ENCODE assay signal across 8 mouse cellular contexts in genomic region chr5:145280371-145281143, GRCm38 (mm10). TPM values are rescaled to one million over a fixed set of nuclear protein-coding genes. Genes with fewer than 3 reads are reported as not detected.
DNase-seq lines count a peak whose midpoint lies in the region; ATAC-seq and TF ChIP-seq lines count a peak whose summit lies in the region.

Gene Zscan25, plus strand, starts transcription at chr5:145280500.

- no peaks in the 10 kb centered on the region for H3K27me3 ChIP-seq in Patski
- 0 out of 2 replicates have a peak, but pooled peaks cover 2% of the 10 kb centered on the region for H3K27me3 ChIP-seq in hindbrain, embryonic 13.5 days

- peak within 1 kb of the TSS; percentile 90 for H3K9ac ChIP-seq in hindbrain, embryonic 13.5 days

- DNase-seq in Patski (ENCODE audit: low read depth, low spot score), result peak; percentile 79
- peak; percentile 93 to 94 for DNase-seq in cerebellum, postnatal 14 days
- peak; percentile 80 to 86 for DNase-seq in frontal cortex, postnatal 14 days (ENCODE audit: low spot score in 2 of 2)
- peak; percentile 83 for DNase-seq in layer of hippocampus, postnatal 25 days (ENCODE audit: extremely low spot score in 1 of 2, low spot score in 1 of 2)
- peak; percentile 94 for DNase-seq in lung, postnatal 25 days (ENCODE audit: low spot score)
- peak; percentile 92 for DNase-seq in retina, embryonic 14.5 days (ENCODE audit: low spot score)
- DNase-seq in thymus, postnatal 4 days, result peak; percentile 89

- H3K4me1 ChIP-seq in hindbrain, embryonic 13.5 days (replicated peaks), result peaks cover 16% of the 10 kb centered on the region

- peak within 1 kb of the TSS; percentile 96 for H3K4me3 ChIP-seq in hindbrain, embryonic 13.5 days

- CTCF ChIA-PET in Patski (lab: Charles Lee), result no interaction called here

- peak; percentile 98 for ATAC-seq in Patski
- peak; percentile 98 for ATAC-seq in hindbrain, embryonic 13.5 days (ENCODE audit: low FRiP score)

- in situ Hi-C loops in Patski (cut with MboI; ENCODE audit: low pct_unique_long_range_greater_than_20kb), result no loop called here

- WGBS in hindbrain, embryonic 13.5 days, result under 1% methylated on average over 50 of the region's 50 CpGs

- POLR2A ChIA-PET in Patski (lab: Charles Lee), result interaction anchor here (0.6 kb wide), 1 partner anchor 49 kb away, joined by 3 read pairs; no protein-coding TSS in a partner anchor

- H3K9me3 ChIP-seq in hindbrain, embryonic 13.5 days, result no peaks in the 10 kb centered on the region

- no peak for TF ChIP-seq CTCF in Patski (IDR thresholded peaks at IDR 0.05)

- H3K27ac ChIP-seq in hindbrain, embryonic 13.5 days, result peak within 1 kb of the TSS; percentile 88

- H3K4me2 ChIP-seq in hindbrain, embryonic 13.5 days, result peak within 1 kb of the TSS; percentile 89

- H3K36me3 ChIP-seq in hindbrain, embryonic 13.5 days, result peaks cover 31% of the 10 kb centered on the region

RNA-seq across cellular contexts. Expression of gene Zscan25, which starts in this region (rescaled TPM):
- 25.9 TPM for polyA plus RNA-seq in Patski (2021)
- 0.74 and 1.0 TPM in 2 replicates for polyA plus RNA-seq in hindbrain, embryonic 13.5 days (2015; fragmentation: Nextera tagmentation; extraction: Ambion mirVana)
- 10 to 100 TPM; 18.9 to 19.7 TPM for total RNA-seq in layer of hippocampus, postnatal 25 days (2021)

Comparison
In these comparisons a context has a peak if more than half of its experiments do, and no peak if none do; other contexts are left out.
1. Peak in every context shown above with its lines: DNase-seq, ATAC-seq, H3K4me3 ChIP-seq and H3K27ac ChIP-seq.
2. RNA of gene Zscan25 (polyA plus RNA-seq): 25.9 TPM in Patski (single experiment); 0.74 to 1.0 TPM in hindbrain, embryonic 13.5 days; every median in the first group is over 10 times any median in the second.